Mouse (Mus musculus) forebrain, postnatal 0 days (tissue): ENCODE data around the gene Dop1a. TPM values are rescaled to one million over a fixed set of nuclear protein-coding genes. Genes with fewer than 3 reads are reported as not detected.

Experiments
- ATAC-seq: fragments of 200-750 bp; cut with Nextera tagmentation; 2 replicates; pipeline ENCODE4 v1.8.0; 2017; ENCODE audit warnings: mild to moderate bottlenecking, moderate library complexity
- DNase-seq: peaks from one replicate; pipeline ENCODE4 v3.0.0-alpha.2; 2015
- H3K27ac ChIP-seq: fragments of 300-500 bp; sonication (generic); 2 replicates; pipeline ENCODE4 v1.5.1; 2014; ENCODE audit warnings: low read depth, mild to moderate bottlenecking, antibody characterized with exemption, low read length, moderate library complexity, mixed read lengths
- H3K27me3 ChIP-seq: fragments of 300-500 bp; sonication (generic); 2 replicates; pipeline ENCODE4 v1.6.1; 2014; ENCODE audit warnings: mild to moderate bottlenecking, low read length, mixed read lengths; ENCODE audit not compliant: insufficient read depth
- H3K36me3 ChIP-seq: fragments of 300-500 bp; sonication (generic); 2 replicates; pipeline ENCODE4 v1.6.1; 2014; ENCODE audit warnings: mild to moderate bottlenecking, moderate library complexity; ENCODE audit not compliant: insufficient read depth
- H3K4me1 ChIP-seq: fragments of 300-500 bp; sonication (generic); 2 replicates; pipeline ENCODE4 v1.6.1; 2014; ENCODE audit warnings: antibody characterized with exemption; ENCODE audit not compliant: insufficient read depth
- H3K4me2 ChIP-seq: fragments of 300-500 bp; sonication (generic); 2 replicates; pipeline ENCODE4 v1.6.1; 2014; ENCODE audit warnings: low read depth, mild to moderate bottlenecking, moderate library complexity
- H3K4me3 ChIP-seq: fragments of 300-500 bp; sonication (generic); 2 replicates; pipeline ENCODE4 v1.5.1; 2014; ENCODE audit warnings: low read depth, low read length, mixed read lengths
- H3K9ac ChIP-seq: fragments of 300-500 bp; sonication (generic); 2 replicates; pipeline ENCODE4 v1.6.1; 2014; ENCODE audit warnings: mild to moderate bottlenecking
- H3K9me3 ChIP-seq: fragments of 300-500 bp; sonication (generic); 2 replicates; pipeline ENCODE4 v1.6.1; 2016; ENCODE audit warnings: low read length
- CTCF ChIP-seq: sonication (generic); IDR thresholded peaks from 2 replicates; pipeline ENCODE4 v1.5.1; 2016; ENCODE audit warnings: antibody characterized with exemption, control low read depth, low read depth
- WGBS: fragments of 180-500 bp; shearing (Covaris S2); extraction: QIAGEN DNeasy Blood & Tissue Kit; methylation state at CpG from one replicate; pipeline ENCODE4 v1.1.7; 2014; 5-methylcytosine and 5-hydroxymethylcytosine counted together
- polyA plus RNA-seq: library from polyadenylated mRNA; unstranded; fragments of >200 nt; fragmentation: Nextera tagmentation; extraction: Ambion mirVana; gene quantifications from 2 replicates; pipeline ENCODE4 v1.2.1, GENCODE M21; 2015
- total RNA-seq: library from RNA; depleted of rRNA; stranded (reverse); fragments of >200 nt; gene quantifications from 2 replicates; pipeline ENCODE4 v1.2.3, GENCODE M21; 2014; rRNA removed

The Dop1a gene
- total and polyA plus RNA-seq, 2 experiments from 2014 or later = 18.2 to 71.1 TPM

- Histone ChIP-seq H3K36me3 (no peaks in the 10 kb centered on the region), H3K4me2 (no peak overlapping the region), H3K9ac (no peak overlapping the region), H3K27me3 (no peaks in the 10 kb centered on the region), H3K4me1 (no peaks in the 10 kb centered on the region), H3K4me3 (no peak overlapping the region), H3K9me3 (no peaks in the 10 kb centered on the region), H3K27ac (no peak overlapping the region)
- DNase-seq = no peak
- ATAC-seq = no peak
- WGBS = 60% methylated on average over 8 of the region's 8 CpGs
- no peak for TF ChIP-seq CTCF
These were observed 132.9 kb downstream of the Dop1a start for GRCm38 (mm10) chr9:86599723-86600303.

Other genes with a start within 250 kb of the Dop1a start
- gene Ube2cbp, start 2.2 kb upstream of the Dop1a start, total RNA-seq = 7.1 and 9.5 TPM in 2 replicates
- 5.5 and 5.8 TPM in 2 replicates for gene Ube2cbp, start 2.2 kb upstream of the Dop1a start, polyA plus RNA-seq
- gene Pgm3, start 104.7 kb downstream of the Dop1a start, total RNA-seq = 21.7 and 25.9 TPM in 2 replicates
- gene Pgm3, start 104.7 kb downstream of the Dop1a start, polyA plus RNA-seq = 30.1 and 32.8 TPM in 2 replicates
- 19.1 and 21.2 TPM in 2 replicates for gene Rwdd2a, start 104.8 kb downstream of the Dop1a start, total RNA-seq
- 32.9 and 40.7 TPM in 2 replicates for gene Rwdd2a, start 104.8 kb downstream of the Dop1a start, polyA plus RNA-seq
- 26.2 and 26.6 TPM in 2 replicates for gene Me1, start 228.8 kb downstream of the Dop1a start, total RNA-seq
- gene Me1, start 228.8 kb downstream of the Dop1a start, polyA plus RNA-seq = 38.4 and 47.2 TPM in 2 replicates